Mouse (Mus musculus) hindbrain, embryonic 12.5 days (tissue): ENCODE data around the gene Prrx2. TPM values are rescaled to one million over a fixed set of nuclear protein-coding genes. Genes with fewer than 3 reads are reported as not detected.
A peak's percentile ranks its signal among the peaks of the same experiment; 100 is the strongest.

ENCODE experiments used
- ATAC-seq: fragments of 200-750 bp; cut with Nextera tagmentation; 2 replicates; pipeline ENCODE4 v1.8.0; 2017; ENCODE audit warnings: moderate TSS enrichment; ENCODE audit not compliant: low FRiP score
- H3K27ac ChIP-seq: fragments of 300-500 bp; sonication (generic); 2 replicates; pipeline ENCODE4 v1.5.1; 2016; ENCODE audit warnings: mild to moderate bottlenecking
- H3K27me3 ChIP-seq: fragments of 300-500 bp; sonication (generic); 2 replicates; pipeline ENCODE4 v1.6.1; 2016; ENCODE audit warnings: mild to moderate bottlenecking
- H3K36me3 ChIP-seq: fragments of 300-500 bp; sonication (generic); 2 replicates; pipeline ENCODE4 v1.6.1; 2016; ENCODE audit warnings: mild to moderate bottlenecking
- H3K4me1 ChIP-seq: fragments of 300-500 bp; sonication (generic); 2 replicates; pipeline ENCODE4 v1.6.1; 2016
- H3K4me2 ChIP-seq: fragments of 300-500 bp; sonication (generic); replicated peaks from 2 replicates; pipeline ENCODE4 v1.6.1; 2016; ENCODE audit warnings: mild to moderate bottlenecking
- H3K4me3 ChIP-seq: fragments of 300-500 bp; sonication (generic); 2 replicates; pipeline ENCODE4 v1.5.1; 2016; ENCODE audit warnings: mild to moderate bottlenecking
- H3K9ac ChIP-seq: fragments of 300-500 bp; sonication (generic); 2 replicates; pipeline ENCODE4 v1.6.1; 2016; ENCODE audit warnings: mild to moderate bottlenecking, moderate library complexity
- H3K9me3 ChIP-seq: fragments of 300-500 bp; sonication (generic); replicated peaks from 2 replicates; pipeline ENCODE4 v1.6.1; 2016; ENCODE audit warnings: mild to moderate bottlenecking
- WGBS: fragments of 180-500 bp; shearing (Covaris S2); methylation state at CpG from one replicate; pipeline ENCODE4 v1.1.7; 2016; 5-methylcytosine and 5-hydroxymethylcytosine counted together
- polyA plus RNA-seq: library from polyadenylated mRNA; unstranded; fragments of >200 nt; fragmentation: Nextera tagmentation; extraction: Ambion mirVana; gene quantifications from 2 replicates; pipeline ENCODE4 v1.2.1, GENCODE M21; 2016

Gene Prrx2
- 38.8 and 38.9 TPM in 2 replicates for polyA plus RNA-seq

DNA sequence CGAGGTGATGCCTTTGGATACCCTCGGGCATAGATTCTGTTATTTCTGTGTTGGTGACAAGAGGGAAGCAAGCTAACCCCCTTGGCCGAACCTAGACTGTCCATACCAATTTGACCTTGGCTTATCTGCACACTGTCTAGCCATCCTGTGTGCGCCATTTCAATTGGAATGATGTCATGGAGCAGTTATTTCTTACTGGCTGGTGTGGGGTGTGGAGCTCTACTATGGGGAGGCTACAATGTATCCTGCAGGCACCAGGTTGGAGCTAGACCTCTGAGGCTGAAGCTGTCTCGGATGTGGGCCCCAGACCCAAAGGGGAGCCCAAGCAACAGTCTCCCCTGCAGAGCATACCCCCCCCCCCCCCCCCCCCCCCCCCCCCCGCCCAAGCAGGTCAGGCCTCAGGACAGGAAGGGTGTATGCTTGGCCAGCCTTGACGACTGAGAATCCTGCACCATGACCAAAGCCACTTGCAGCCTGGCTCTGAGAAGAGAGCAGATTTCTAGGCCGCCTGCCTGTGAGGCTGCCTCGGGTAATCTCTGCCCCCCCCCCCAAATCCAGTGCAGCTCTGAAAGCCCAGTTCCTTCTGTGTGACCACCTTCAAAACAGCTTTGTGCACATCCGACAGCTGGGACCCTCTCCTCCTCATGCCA is at the start of gene Prrx2:
TSS of gene Prrx2 (plus strand) at position 600 of the 650 bp plus-strand sequence.
- Histone ChIP-seq H3K4me2 (no peak within 1 kb of the TSS), H3K4me1 (peaks cover 20% of the 10 kb centered on the region), H3K27ac (peak within 1 kb of the TSS; percentile 66), H3K9me3 (no peaks in the 10 kb centered on the region), H3K27me3 (peaks cover 5% of the 10 kb centered on the region), H3K36me3 (no peaks in the 10 kb centered on the region), H3K9ac (no peak within 1 kb of the TSS), H3K4me3 (no peak within 1 kb of the TSS)
- 57% methylated on average over 9 of the region's 10 CpGs for WGBS
- ATAC-seq, result no peak

- Histone ChIP-seq H3K27me3 (no peaks in the 10 kb centered on the region), H3K4me1 (peaks cover 45% of the 10 kb centered on the region), H3K4me3 (no peak overlapping the region), H3K36me3 (no peaks in the 10 kb centered on the region), H3K27ac (peak overlapping the region; percentile 25), H3K9ac (peak overlapping the region; percentile 24), H3K9me3 (no peaks in the 10 kb centered on the region), H3K4me2 (no peak overlapping the region)
- ATAC-seq, result peak; percentile 20; the same call in 1 of the 2 replicates
- WGBS, result 61% methylated on average over 4 of the region's 4 CpGs
Observed at GRCm38 (mm10) chr2:30787466-30787865, 47.3 kb upstream of the Prrx2 start.

GRCm38 (mm10) chr2:30792061-30792460 is 42.7 kb upstream of the Prrx2 start:
- ATAC-seq, result no peak
- Histone ChIP-seq H3K9ac (no peak overlapping the region), H3K4me2 (no peak overlapping the region), H3K4me1 (peaks cover 40% of the 10 kb centered on the region), H3K36me3 (no peaks in the 10 kb centered on the region), H3K9me3 (no peaks in the 10 kb centered on the region), H3K27ac (no peak overlapping the region), H3K27me3 (no peaks in the 10 kb centered on the region), H3K4me3 (no peak overlapping the region)
- WGBS, result 75% methylated on average over 7 of the region's 7 CpGs

GRCm38 (mm10) chr2:30794179-30795108 is 40.3 kb upstream of the Prrx2 start:
- 7% methylated on average over 48 of the region's 48 CpGs for WGBS
- Histone ChIP-seq H3K9ac (peak overlapping the region; percentile 56), H3K27ac (peak overlapping the region; percentile 81)

GRCm38 (mm10) chr2:30795271-30795888 is 39.4 kb upstream of the Prrx2 start:
- Histone ChIP-seq H3K9me3 (no peaks in the 10 kb centered on the region), H3K4me1 (peaks cover 32% of the 10 kb centered on the region), H3K4me2 (0 out of 2 replicates have a peak overlapping the region, but pooled peaks have one; percentile 4), H3K4me3 (no peak overlapping the region), H3K27ac (peak overlapping the region; percentile 81; the same call in 1 of the 2 replicates), H3K9ac (peak overlapping the region; percentile 8; the same call in 1 of the 2 replicates), H3K36me3 (no peaks in the 10 kb centered on the region), H3K27me3 (peaks cover 10% of the 10 kb centered on the region)
- ATAC-seq, result no peak; the same call in 1 of the 2 replicates
- WGBS, result 55% methylated on average over 7 of the region's 7 CpGs

More at GRCm38 (mm10) chr2:30794179-30795108, 40.3 kb upstream of the Prrx2 start:
- Histone ChIP-seq H3K4me2 (peak overlapping the region; percentile 52), H3K4me1 (peaks cover 32% of the 10 kb centered on the region), H3K27me3 (0 out of 2 replicates have a peak, but pooled peaks cover under 1% of the 10 kb centered on the region), H3K9me3 (no peaks in the 10 kb centered on the region), H3K4me3 (peak overlapping the region; percentile 31), H3K36me3 (no peaks in the 10 kb centered on the region)
- ATAC-seq, result peak; percentile 76

DNA sequence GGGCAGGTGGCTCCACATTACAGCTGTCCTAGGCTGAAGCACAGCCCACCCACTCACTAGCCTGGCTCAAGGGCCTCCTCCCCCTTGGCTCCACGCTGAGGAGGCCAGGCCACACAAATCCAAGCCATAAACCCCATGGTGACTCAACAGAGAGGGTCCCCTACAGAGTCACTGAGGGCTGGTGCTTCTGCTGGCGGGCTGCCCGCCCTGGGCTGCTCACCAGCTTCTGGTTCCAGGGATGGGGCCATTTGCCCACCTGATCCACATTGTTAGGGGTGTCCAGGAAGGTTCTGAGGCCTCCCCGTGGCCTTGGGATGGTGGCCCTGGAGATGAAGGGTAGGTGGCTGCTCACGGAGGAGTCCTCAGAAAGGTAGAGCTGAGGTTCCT is 38.9 kb upstream of the Prrx2 start:
- H3K4me3 ChIP-seq, result 0 out of 2 replicates have a peak overlapping the region, but pooled peaks have one; percentile 13
- H3K4me1 ChIP-seq, result peaks cover 36% of the 10 kb centered on the region

DNA sequence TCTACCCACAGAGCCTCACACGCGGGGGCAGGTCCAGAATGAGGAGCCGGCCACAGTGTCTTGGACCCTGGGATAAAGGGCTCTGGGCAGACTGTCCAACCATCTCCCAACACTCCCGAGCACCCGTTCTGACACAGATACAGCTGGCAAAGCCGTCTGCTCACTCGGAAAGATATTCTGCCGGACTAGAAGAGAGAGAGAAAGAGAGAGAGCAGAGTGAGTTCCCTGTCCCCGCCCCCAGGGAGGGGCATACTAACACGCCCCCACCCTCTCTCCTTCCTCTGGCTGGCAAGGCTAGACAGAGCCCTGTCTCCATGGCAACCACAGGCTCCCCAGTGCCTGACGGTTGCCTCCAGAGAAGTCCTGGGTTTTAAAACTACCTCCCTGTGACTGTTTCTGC is 38.4 kb upstream of the Prrx2 start:
- 6% methylated on average over 11 of the region's 11 CpGs for WGBS
- H3K4me1 ChIP-seq, result peaks cover 41% of the 10 kb centered on the region
- no peaks in the 10 kb centered on the region for H3K36me3 ChIP-seq
- H3K9me3 ChIP-seq, result no peaks in the 10 kb centered on the region
- 0 out of 2 replicates have a peak overlapping the region, but pooled peaks have one; percentile 13 for H3K4me3 ChIP-seq
- H3K4me2 ChIP-seq, result peak overlapping the region; percentile 45
- H3K9ac ChIP-seq, result peak overlapping the region; percentile 49; the same call in 1 of the 2 replicates
- H3K27ac ChIP-seq, result peak overlapping the region; percentile 81
- ATAC-seq, result peak; percentile 78
- H3K27me3 ChIP-seq, result peaks cover 20% of the 10 kb centered on the region

More for the DNA sequence above, 38.9 kb upstream of the Prrx2 start:
- whole genome bisulfite sequencing, result 58% methylated on average over 5 of the region's 5 CpGs
- Histone ChIP-seq H3K36me3 (no peaks in the 10 kb centered on the region), H3K27ac (peak overlapping the region; percentile 81), H3K9me3 (no peaks in the 10 kb centered on the region), H3K27me3 (peaks cover 15% of the 10 kb centered on the region), H3K4me2 (peak overlapping the region; percentile 45), H3K9ac (peak overlapping the region; percentile 49)
- no peak; the same call in 1 of the 2 replicates for ATAC-seq

DNA sequence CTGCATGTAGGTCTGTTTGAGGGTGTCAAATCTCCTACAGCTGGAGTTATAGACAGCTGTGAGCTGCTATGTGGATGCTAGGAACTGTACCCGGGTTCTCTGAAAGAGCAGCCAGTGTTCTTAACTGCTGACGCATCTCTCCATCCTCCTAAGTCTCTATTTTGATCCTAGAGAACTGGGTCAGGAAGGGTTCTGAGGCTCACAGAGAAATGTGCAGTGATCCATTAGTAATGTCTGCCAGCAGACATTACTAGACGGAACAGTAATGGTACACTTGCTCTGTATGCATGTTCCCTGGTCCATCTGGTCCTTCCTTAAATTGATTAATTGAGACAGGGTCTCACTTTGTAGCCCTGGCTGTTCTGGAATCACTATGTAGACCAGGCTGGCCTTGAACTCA is 35.3 kb upstream of the Prrx2 start:
- H3K4me3 ChIP-seq, result no peak overlapping the region
- WGBS, result 78% methylated on average over 3 of the region's 3 CpGs
- H3K27ac ChIP-seq, result no peak overlapping the region
- H3K27me3 ChIP-seq, result peaks cover 44% of the 10 kb centered on the region
- H3K9ac ChIP-seq, result no peak overlapping the region
- peaks cover 40% of the 10 kb centered on the region for H3K4me1 ChIP-seq
- ATAC-seq, result no peak
- no peaks in the 10 kb centered on the region for H3K9me3 ChIP-seq
- H3K4me2 ChIP-seq, result no peak overlapping the region
- no peaks in the 10 kb centered on the region for H3K36me3 ChIP-seq

- Histone ChIP-seq H3K4me2 (peak overlapping the region; percentile 69), H3K4me3 (peak overlapping the region; percentile 48), H3K27ac (no peak overlapping the region), H3K9me3 (no peaks in the 10 kb centered on the region), H3K36me3 (no peaks in the 10 kb centered on the region), H3K4me1 (peaks cover 32% of the 10 kb centered on the region), H3K9ac (peak overlapping the region; percentile 60), H3K27me3 (peaks cover 44% of the 10 kb centered on the region)
- no peak for ATAC-seq
- 27% methylated on average over 7 of the region's 7 CpGs for WGBS
Observed at GRCm38 (mm10) chr2:30800671-30801066, 34.1 kb upstream of the Prrx2 start.

GRCm38 (mm10) chr2:30801067-30801852 is 33.5 kb upstream of the Prrx2 start:
- H3K9me3 ChIP-seq, result no peaks in the 10 kb centered on the region
- under 1% methylated on average over 76 of the region's 77 CpGs for WGBS
- H3K36me3 ChIP-seq, result no peaks in the 10 kb centered on the region
- no peak overlapping the region for H3K27ac ChIP-seq
- peaks cover 26% of the 10 kb centered on the region for H3K4me1 ChIP-seq
- ATAC-seq, result peak; percentile 39; the same call in 1 of the 2 replicates
- H3K27me3 ChIP-seq, result peaks cover 44% of the 10 kb centered on the region
- H3K4me2 ChIP-seq, result peak overlapping the region; percentile 69
- peak overlapping the region; percentile 48 for H3K4me3 ChIP-seq
- H3K9ac ChIP-seq, result peak overlapping the region; percentile 60

DNA sequence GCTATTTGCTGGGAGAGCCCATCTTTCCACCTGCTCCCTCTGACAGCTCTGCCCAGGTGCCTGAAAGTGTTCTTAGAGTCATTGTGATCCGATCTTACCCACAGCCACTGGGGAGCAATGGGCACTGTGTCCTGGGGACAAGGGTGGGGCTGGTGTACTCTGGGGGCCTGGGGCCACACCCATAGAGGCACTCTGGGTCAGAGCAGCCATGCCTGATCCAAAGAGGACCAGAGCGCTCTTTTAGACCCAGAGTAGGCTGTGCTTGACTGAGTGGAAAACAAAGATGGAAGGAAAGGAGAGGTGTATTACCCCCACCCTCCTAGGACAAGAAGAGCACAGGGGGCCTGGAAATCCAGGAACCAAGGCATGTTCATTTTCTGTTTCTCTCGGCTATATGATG is 31.2 kb upstream of the Prrx2 start, which contains the start of gene 1700001O22Rik:
TSS of gene 1700001O22Rik (minus strand) at position 58 of the 400 bp plus-strand sequence.
- ATAC-seq, result no peak
- Histone ChIP-seq H3K9me3 (no peaks in the 10 kb centered on the region), H3K4me3 (no peak within 1 kb of the TSS), H3K4me2 (no peak within 1 kb of the TSS), H3K27me3 (peaks cover 44% of the 10 kb centered on the region), H3K4me1 (peaks cover 19% of the 10 kb centered on the region), H3K36me3 (no peaks in the 10 kb centered on the region), H3K27ac (no peak within 1 kb of the TSS), H3K9ac (no peak within 1 kb of the TSS)
- WGBS, result 81% methylated on average over 3 of the region's 3 CpGs
